Mouse (Mus musculus): Measurements from ENCODE around the gene Slco3a1. TPM values are rescaled to one million over a fixed set of nuclear protein-coding genes. Genes with fewer than 3 reads are reported as not detected.
"Not testable (repeated sequence)": the region's sequence is repeated elsewhere in the genome, so short reads cannot be mapped to it uniquely, and the experiment has no call there.

Gene Slco3a1
- polyA plus RNA-seq, 1 experiment from 2014 or later, result 10.4 TPM

DNA sequence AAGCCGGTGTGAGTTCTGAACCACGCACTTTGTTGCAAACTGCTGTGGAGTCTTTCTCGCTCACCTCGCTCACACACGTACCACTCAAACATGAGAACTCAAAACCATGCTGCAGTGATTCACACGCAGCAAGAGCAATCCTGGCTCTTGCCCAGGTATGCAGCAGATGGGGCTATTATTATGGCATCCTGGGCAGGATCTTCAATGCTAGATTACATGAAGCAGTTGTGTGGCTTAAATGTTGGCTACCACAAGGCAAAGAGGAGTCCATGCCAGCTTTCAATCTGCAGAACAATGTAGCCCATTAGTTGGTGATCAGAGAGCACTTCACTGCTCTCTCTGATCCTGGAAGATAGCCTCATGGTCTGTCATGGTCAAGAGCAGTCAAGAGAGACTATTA is 139.3 kb downstream of the Slco3a1 start:
- Histone ChIP-seq H3K9ac (ENCODE audit: low read depth, low read length) (no peak overlapping the region), H3K9me3 (ENCODE audit: control insufficient read depth, low read length) (no peaks in the 10 kb centered on the region), H3K4me2 (replicated peaks; ENCODE audit: low read depth, low read length) (no peak overlapping the region), H3K36me3 (ENCODE audit: control insufficient read depth, insufficient read depth, low read length) (no peaks in the 10 kb centered on the region), H3K4me1 (replicated peaks; ENCODE audit: control insufficient read depth, insufficient read depth, low read length) (no peaks in the 10 kb centered on the region), H3K27ac (ENCODE audit: low read depth, low read length) (no peak overlapping the region), H3K4me3 (ENCODE audit: low read depth, low read length) (no peak overlapping the region), H3K27me3 (ENCODE audit: control insufficient read depth, insufficient read depth, low read length) (no peaks in the 10 kb centered on the region)
- ATAC-seq (ENCODE audit: low FRiP score), result no peak
- WGBS, result 97% methylated on average over 6 of the region's 6 CpGs
- no peak for DNase-seq (ENCODE audit: low spot score)

DNA sequence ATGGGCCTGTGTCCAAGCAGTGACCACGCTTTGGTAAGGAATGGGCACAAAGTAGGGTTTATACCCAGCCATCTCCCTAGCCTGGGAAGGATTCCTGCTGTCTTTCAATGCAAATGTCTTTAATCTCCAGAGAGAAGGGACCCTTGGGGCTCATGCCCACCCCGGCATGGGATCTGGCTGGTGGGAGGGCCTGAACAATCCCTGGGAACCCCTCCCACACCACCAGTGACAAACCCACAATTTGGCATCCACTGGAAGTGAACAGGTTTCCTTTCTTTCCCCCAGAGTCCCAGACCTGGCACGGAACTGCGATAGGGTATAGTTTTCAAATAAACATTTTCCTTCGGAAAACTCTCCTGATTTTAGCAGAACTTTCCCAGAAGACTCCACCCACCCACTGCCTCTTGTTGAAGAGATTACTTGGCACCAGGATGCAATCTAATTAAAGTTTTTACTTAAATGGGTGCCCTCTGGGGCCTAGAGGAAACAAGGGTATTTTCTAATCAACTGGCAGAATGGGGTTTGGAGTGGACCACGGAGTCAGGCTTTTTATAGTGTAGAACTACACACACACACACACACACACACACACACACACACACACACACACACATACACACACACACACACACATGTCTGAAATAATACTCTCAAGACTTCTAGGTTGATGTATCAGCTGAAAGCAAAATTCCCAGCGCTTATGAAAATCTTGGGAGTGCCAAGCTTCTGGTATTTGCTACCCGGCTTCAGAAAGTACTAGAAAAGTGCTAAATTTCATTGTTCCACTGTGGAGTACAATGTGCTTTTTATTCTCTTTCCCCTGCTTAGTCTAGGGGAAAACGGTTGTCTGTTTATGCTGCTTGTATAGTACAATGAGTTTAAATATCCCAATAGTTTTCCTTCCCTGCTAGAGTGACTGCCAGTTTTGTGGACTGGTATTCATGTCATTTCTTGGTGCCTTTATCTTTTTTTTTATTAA is 140.6 kb downstream of the Slco3a1 start:
- H3K9me3 ChIP-seq (ENCODE audit: control insufficient read depth, low read length), result no peaks in the 10 kb centered on the region
- WGBS, result 77% methylated on average over 9 of the region's 9 CpGs

DNA sequence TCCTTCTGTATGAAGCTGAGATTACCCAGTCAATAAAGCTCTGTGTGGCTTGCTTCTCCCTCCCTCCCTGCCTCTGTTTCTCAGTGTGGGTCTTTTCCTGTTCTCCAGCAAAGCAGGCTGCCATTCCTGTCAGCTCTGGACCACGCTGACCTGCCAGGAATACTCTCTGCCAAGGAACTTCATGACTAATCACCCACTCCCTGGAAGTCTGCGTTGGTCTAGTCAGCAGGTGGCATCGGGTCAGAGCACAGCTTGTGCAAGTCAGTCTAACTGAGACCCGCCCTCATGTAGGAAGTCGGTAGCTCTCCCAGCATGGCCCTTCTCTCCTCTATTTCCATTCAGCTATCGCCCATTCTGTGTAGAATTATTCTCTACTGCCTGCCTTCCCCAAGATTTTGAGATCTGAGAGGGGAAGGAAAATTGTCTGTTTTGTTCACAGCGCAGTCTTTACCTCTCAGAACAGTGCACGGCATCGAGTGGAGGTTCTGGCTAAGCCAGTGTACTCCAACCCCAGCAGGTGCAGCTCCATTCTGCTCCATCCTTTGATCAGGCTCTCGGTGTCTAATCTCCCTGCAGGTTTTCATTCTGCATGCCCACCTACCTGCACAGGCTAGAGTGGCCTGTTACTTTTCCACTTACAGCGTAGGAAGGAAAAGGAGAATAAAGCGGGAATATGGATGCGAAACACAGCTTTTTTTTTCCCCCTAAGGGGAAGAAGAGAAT is 145.8 kb downstream of the Slco3a1 start:
- no peak overlapping the region for H3K4me3 ChIP-seq (ENCODE audit: low read depth, low read length)
- H3K9me3 ChIP-seq (ENCODE audit: control insufficient read depth, low read length), result no peaks in the 10 kb centered on the region
- H3K27me3 ChIP-seq (ENCODE audit: control insufficient read depth, insufficient read depth, low read length), result no peaks in the 10 kb centered on the region
- no peak for DNase-seq (ENCODE audit: low spot score)
- H3K27ac ChIP-seq (ENCODE audit: low read depth, low read length), result no peak overlapping the region
- no peak overlapping the region for H3K9ac ChIP-seq (ENCODE audit: low read depth, low read length)
- no peak overlapping the region for H3K4me2 ChIP-seq (replicated peaks; ENCODE audit: low read depth, low read length)
- no peaks in the 10 kb centered on the region for H3K4me1 ChIP-seq (replicated peaks; ENCODE audit: control insufficient read depth, insufficient read depth, low read length)
- 58% methylated on average over 13 of the region's 13 CpGs for WGBS
- H3K36me3 ChIP-seq (ENCODE audit: control insufficient read depth, insufficient read depth, low read length), result no peaks in the 10 kb centered on the region
- ATAC-seq (ENCODE audit: low FRiP score), result no peak

More for the DNA sequence above, 140.6 kb downstream of the Slco3a1 start:
- no peak overlapping the region for H3K9ac ChIP-seq (ENCODE audit: low read depth, low read length)
- no peak overlapping the region for H3K4me3 ChIP-seq (ENCODE audit: low read depth, low read length)
- DNase-seq (ENCODE audit: low spot score) (no peak), ATAC-seq (ENCODE audit: low FRiP score) (no peak)
- H3K27ac ChIP-seq (ENCODE audit: low read depth, low read length), result no peak overlapping the region
- no peaks in the 10 kb centered on the region for H3K27me3 ChIP-seq (ENCODE audit: control insufficient read depth, insufficient read depth, low read length)
- no peak overlapping the region for H3K4me2 ChIP-seq (replicated peaks; ENCODE audit: low read depth, low read length)
- no peaks in the 10 kb centered on the region for H3K4me1 ChIP-seq (replicated peaks; ENCODE audit: control insufficient read depth, insufficient read depth, low read length)
- H3K36me3 ChIP-seq (ENCODE audit: control insufficient read depth, insufficient read depth, low read length), result no peaks in the 10 kb centered on the region

DNA sequence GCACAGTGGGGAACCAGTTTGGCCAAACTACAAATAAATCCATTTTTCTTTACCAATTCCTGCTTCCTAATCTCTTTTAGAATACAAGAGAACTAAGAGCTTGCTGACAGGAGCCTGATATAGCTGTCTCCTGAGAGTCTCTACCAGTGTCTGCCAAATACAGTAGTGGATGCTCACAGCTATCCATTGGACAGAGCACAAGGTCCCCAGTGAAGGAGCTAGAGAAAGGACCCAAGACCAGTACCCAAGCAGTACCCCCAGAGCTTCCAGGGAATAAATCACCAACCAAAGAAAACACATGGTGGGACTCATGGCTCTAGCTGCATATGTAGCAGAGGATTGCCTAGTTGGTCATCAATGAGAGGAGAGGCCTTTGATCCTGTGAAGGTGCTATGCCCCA is 146.7 kb downstream of the Slco3a1 start:
- not testable (repeated sequence) for H3K9ac ChIP-seq (ENCODE audit: low read depth, low read length); H3K9me3 ChIP-seq (ENCODE audit: control insufficient read depth, low read length); H3K27ac ChIP-seq (ENCODE audit: low read depth, low read length); H3K36me3 ChIP-seq (ENCODE audit: control insufficient read depth, insufficient read depth, low read length); H3K4me2 ChIP-seq (replicated peaks; ENCODE audit: low read depth, low read length); H3K27me3 ChIP-seq (ENCODE audit: control insufficient read depth, insufficient read depth, low read length); ATAC-seq (ENCODE audit: low FRiP score); H3K4me1 ChIP-seq (replicated peaks; ENCODE audit: control insufficient read depth, insufficient read depth, low read length); H3K4me3 ChIP-seq (ENCODE audit: low read depth, low read length); DNase-seq (ENCODE audit: low spot score)

DNA sequence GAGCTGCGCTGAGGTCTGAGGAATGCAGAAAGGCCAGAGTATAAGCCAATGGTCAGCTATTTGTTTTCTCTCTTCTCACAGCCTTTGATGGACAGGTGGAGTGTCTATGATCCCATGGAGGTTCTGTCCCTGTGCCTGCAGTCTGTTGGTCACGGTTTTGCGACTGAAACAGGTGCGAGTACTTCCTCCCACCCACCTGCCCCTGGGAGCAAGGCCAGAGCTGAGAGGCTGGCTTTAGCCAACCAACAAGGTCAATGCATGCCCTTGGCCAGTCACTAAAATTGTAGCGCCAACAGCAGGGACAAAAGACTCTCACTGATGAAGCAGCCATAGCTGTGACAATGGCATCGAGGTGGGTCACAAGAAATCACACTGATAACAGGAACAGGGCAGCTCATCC is 154.9 kb downstream of the Slco3a1 start:
- no peaks in the 10 kb centered on the region for H3K36me3 ChIP-seq (ENCODE audit: control insufficient read depth, insufficient read depth, low read length)
- no peak for DNase-seq (ENCODE audit: low spot score)
- ATAC-seq (ENCODE audit: low FRiP score), result no peak
- no peak overlapping the region for H3K27ac ChIP-seq (ENCODE audit: low read depth, low read length)
- H3K9me3 ChIP-seq (ENCODE audit: control insufficient read depth, low read length), result no peaks in the 10 kb centered on the region
- 89% methylated on average over 6 of the region's 6 CpGs for WGBS
- H3K27me3 ChIP-seq (ENCODE audit: control insufficient read depth, insufficient read depth, low read length), result no peaks in the 10 kb centered on the region
- no peak overlapping the region for H3K4me2 ChIP-seq (replicated peaks; ENCODE audit: low read depth, low read length)
- H3K4me1 ChIP-seq (replicated peaks; ENCODE audit: control insufficient read depth, insufficient read depth, low read length), result no peaks in the 10 kb centered on the region
- no peak overlapping the region for H3K4me3 ChIP-seq (ENCODE audit: low read depth, low read length)
- H3K9ac ChIP-seq (ENCODE audit: low read depth, low read length), result no peak overlapping the region

DNA sequence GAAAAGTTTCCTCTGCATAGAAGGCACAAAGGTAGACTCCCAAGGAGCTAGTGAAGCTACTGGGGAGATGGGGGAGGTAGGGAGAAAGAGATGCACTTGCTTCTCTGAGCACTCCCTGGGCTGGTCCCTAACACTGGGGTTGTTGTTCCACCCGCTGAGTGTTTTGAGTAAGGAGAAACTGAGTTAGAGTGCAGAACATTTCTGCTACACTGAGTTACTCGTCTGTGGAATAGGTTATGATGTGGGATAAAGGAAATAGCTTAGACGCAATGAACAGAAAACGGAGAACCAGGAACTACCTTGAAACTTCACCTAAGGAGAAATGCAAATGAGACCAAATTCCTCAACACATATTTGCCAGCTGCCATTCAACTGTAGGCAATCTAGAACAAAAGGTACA is 155.4 kb downstream of the Slco3a1 start:
- H3K4me2 ChIP-seq (replicated peaks; ENCODE audit: low read depth, low read length), result no peak overlapping the region
- DNase-seq (ENCODE audit: low spot score) (no peak), ATAC-seq (ENCODE audit: low FRiP score) (no peak)
- no peaks in the 10 kb centered on the region for H3K4me1 ChIP-seq (replicated peaks; ENCODE audit: control insufficient read depth, insufficient read depth, low read length)
- no peaks in the 10 kb centered on the region for H3K9me3 ChIP-seq (ENCODE audit: control insufficient read depth, low read length)
- H3K27ac ChIP-seq (ENCODE audit: low read depth, low read length), result no peak overlapping the region
- WGBS, result 91% methylated on average over 4 of the region's 4 CpGs
- no peak overlapping the region for H3K4me3 ChIP-seq (ENCODE audit: low read depth, low read length)
- no peak overlapping the region for H3K9ac ChIP-seq (ENCODE audit: low read depth, low read length)
- H3K36me3 ChIP-seq (ENCODE audit: control insufficient read depth, insufficient read depth, low read length), result no peaks in the 10 kb centered on the region
- H3K27me3 ChIP-seq (ENCODE audit: control insufficient read depth, insufficient read depth, low read length), result no peaks in the 10 kb centered on the region

DNA sequence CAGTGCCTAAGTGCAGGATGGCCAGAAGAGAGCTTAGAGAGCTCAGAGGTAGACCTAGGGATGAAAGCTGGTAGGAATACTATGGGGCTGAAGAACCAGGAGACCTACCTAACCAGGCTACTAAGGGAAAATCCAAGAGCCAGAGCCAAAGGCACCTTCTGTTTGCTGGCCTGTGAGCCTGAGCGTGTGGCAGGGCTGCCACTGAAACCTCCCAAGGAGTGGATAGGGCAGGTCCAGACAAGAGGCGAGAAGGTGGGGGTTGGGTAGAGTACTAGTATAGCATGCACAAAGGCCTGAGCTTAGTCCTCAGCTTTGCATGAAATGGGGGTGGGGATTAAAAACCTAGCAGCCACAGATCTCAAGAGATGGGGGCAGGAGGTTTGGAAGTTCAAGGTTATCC is 156.3 kb downstream of the Slco3a1 start:
- Histone ChIP-seq H3K4me1 (replicated peaks; ENCODE audit: control insufficient read depth, insufficient read depth, low read length) (no peaks in the 10 kb centered on the region), H3K27me3 (ENCODE audit: control insufficient read depth, insufficient read depth, low read length) (no peaks in the 10 kb centered on the region), H3K9me3 (ENCODE audit: control insufficient read depth, low read length) (no peaks in the 10 kb centered on the region), H3K4me3 (ENCODE audit: low read depth, low read length) (no peak overlapping the region), H3K27ac (ENCODE audit: low read depth, low read length) (no peak overlapping the region), H3K36me3 (ENCODE audit: control insufficient read depth, insufficient read depth, low read length) (no peaks in the 10 kb centered on the region), H3K4me2 (replicated peaks; ENCODE audit: low read depth, low read length) (no peak overlapping the region), H3K9ac (ENCODE audit: low read depth, low read length) (no peak overlapping the region)
- WGBS, result 71% methylated on average over 2 of the region's 2 CpGs
- DNase-seq (ENCODE audit: low spot score), result no peak
- ATAC-seq (ENCODE audit: low FRiP score), result no peak

DNA sequence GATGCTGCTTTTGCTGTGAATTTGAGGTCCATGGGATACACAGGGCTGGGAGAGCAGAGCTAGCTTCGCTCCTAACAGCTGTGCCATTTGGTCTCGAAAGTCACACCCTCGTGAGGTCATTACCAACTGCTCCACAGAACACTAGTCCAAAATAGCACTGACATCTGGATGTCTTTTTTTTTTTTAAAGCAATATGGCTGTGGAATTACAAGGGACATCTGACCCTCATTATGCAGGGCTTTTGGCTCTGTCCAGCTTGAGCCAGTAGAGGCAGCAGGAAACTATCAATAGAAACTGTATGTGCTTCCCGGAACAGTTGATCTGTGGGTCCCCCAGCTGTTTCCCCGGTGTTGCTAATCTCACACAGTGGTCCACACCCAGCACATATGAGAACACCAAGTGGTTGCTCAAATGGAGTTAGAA is 163.1 kb downstream of the Slco3a1 start:
- no peak overlapping the region for H3K4me3 ChIP-seq (ENCODE audit: low read depth, low read length)
- no peak overlapping the region for H3K27ac ChIP-seq (ENCODE audit: low read depth, low read length)
- DNase-seq (ENCODE audit: low spot score) (no peak), ATAC-seq (ENCODE audit: low FRiP score) (no peak)
- WGBS, result 70% methylated on average over 5 of the region's 5 CpGs
- H3K27me3 ChIP-seq (ENCODE audit: control insufficient read depth, insufficient read depth, low read length), result no peaks in the 10 kb centered on the region
- H3K9me3 ChIP-seq (ENCODE audit: control insufficient read depth, low read length), result no peaks in the 10 kb centered on the region
- no peaks in the 10 kb centered on the region for H3K4me1 ChIP-seq (replicated peaks; ENCODE audit: control insufficient read depth, insufficient read depth, low read length)
- H3K36me3 ChIP-seq (ENCODE audit: control insufficient read depth, insufficient read depth, low read length), result no peaks in the 10 kb centered on the region
- no peak overlapping the region for H3K4me2 ChIP-seq (replicated peaks; ENCODE audit: low read depth, low read length)
- H3K9ac ChIP-seq (ENCODE audit: low read depth, low read length), result no peak overlapping the region

All from hindbrain, embryonic 11.5 days (tissue).